Mouse (Mus musculus): ENCODE data around the gene Kat14. TPM values are rescaled to one million over a fixed set of nuclear protein-coding genes. Genes with fewer than 3 reads are reported as not detected.

The Kat14 gene
- total RNA-seq, 4 experiments from 2014 or later, result 32.0 to 33.9 (median 32.8) TPM

- no peak for DNase-seq (ENCODE audit: low spot score in 2 of 2)
These were observed 81.6 kb downstream of the Kat14 start for GRCm38 (mm10) chr2:144450378-144450777.

DNA sequence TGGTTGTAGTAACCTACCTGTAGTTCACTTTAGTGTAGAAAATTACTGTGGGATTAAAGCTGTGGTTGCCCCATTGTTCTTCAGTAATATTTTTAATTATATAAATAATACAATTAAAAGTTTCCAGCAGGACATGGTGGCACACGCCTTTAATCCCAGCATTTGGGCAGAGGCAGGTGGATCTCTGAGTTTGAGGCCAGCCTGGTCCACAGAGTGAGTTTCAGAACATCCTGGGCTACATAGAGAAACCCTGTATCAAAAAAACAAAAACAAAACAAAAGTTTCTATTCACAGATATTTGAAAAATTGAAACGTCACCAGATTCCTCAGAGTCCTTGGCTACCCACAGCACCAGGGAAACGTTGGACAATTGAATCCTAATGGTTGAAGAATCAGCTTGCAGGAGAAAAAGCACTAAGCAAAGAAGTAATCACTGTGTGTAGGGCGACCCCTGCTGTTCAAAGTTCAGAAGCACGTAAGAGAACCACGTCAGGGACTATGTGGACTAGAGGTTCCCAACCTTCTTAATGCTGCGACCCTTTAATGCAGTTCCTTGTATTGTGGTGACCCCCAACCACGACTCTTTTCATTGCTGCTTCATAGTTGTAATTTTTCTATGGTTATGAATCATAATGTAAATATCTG, 83.7 kb downstream of the Kat14 start:
- peak; percentile 73 to 89 for DNase-seq (ENCODE audit: low spot score in 2 of 2)

Other genes starting within 250 kb of the Kat14 start
- gene Mgme1, start 98.3 kb upstream of the Kat14 start, total RNA-seq (2022), result 1 to 10 TPM; 4.7 to 6.8 (median 5.5) TPM
- 10 to 100 TPM; 70.8 to 85.4 (median 76.0) TPM for gene Snx5, start 98.1 kb upstream of the Kat14 start, total RNA-seq (2022)
- 1 to 10 TPM; 1.7 to 3.3 (median 2.3) TPM for gene Ovol2, start 36.8 kb upstream of the Kat14 start, total RNA-seq (2022)
- gene Pet117, start within 50 bp of the Kat14 start, total RNA-seq (2022), result 10 to 100 TPM in 2 of 4 experiments, 1 to 10 TPM in 2; 6.6 to 12.0 (median 10.4) TPM
- 100 to 1,000 TPM; 137 to 161 (median 153) TPM for gene Dzank1, start 158.4 kb downstream of the Kat14 start, total RNA-seq (2022)
- gene Polr3f, start 158.7 kb downstream of the Kat14 start, total RNA-seq (2022), result 10 to 100 TPM; 26.1 to 30.2 (median 28.0) TPM
- 10 to 100 TPM; 25.5 to 28.4 (median 27.4) TPM for gene Rbbp9, start 181.9 kb downstream of the Kat14 start, total RNA-seq (2022)
- 10 to 100 TPM; 44.7 to 60.3 (median 50.8) TPM for gene Sec23b, start 187.2 kb downstream of the Kat14 start, total RNA-seq (2022)
- 10 to 100 TPM; 48.3 to 77.4 (median 61.4) TPM for gene Smim26, start 225.1 kb downstream of the Kat14 start, total RNA-seq (2022)
- 10 to 100 TPM; 59.2 to 73.7 (median 68.7) TPM for gene Dtd1, start 230.9 kb downstream of the Kat14 start, total RNA-seq (2022)

Measured in layer of hippocampus, adult 8-10 months (tissue).